Mouse (Mus musculus) liver, adult 2 months (tissue): ENCODE measurements at regions not wholly inside any gene's neighbourhood (a gene's known extent, or its start where the extent isn't known, plus 50 kb on each side); places are given as distances from the start of the nearest gene placed in this dataset.

Experiments used
- DNase-seq: peaks from one replicate; pipeline ENCODE4 v3.0.0-alpha.2; 2011; ENCODE audit warnings: low read depth, low spot score; ENCODE audit errors: extremely low read depth
- H3K27ac ChIP-seq: fragments of 200-500 bp; replicated peaks from 2 replicates; pipeline ENCODE4 v1.5.1; 2012; ENCODE audit warnings: low read depth, mild to moderate bottlenecking, control low read depth, inconsistent platforms, low read length; ENCODE audit not compliant: insufficient read depth
- H3K27me3 ChIP-seq: fragments of 200-500 bp; 2 replicates; pipeline ENCODE4 v1.6.1; 2012; ENCODE audit warnings: mild to moderate bottlenecking, moderate library complexity, low read length, inconsistent platforms; ENCODE audit not compliant: control insufficient read depth, insufficient read depth
- H3K36me3 ChIP-seq: fragments of 200-500 bp; 2 replicates; pipeline ENCODE4 v1.6.1; 2012; ENCODE audit warnings: low read length, inconsistent platforms; ENCODE audit not compliant: control insufficient read depth, insufficient read depth
- H3K4me1 ChIP-seq: fragments of 200-500 bp; 2 replicates; pipeline ENCODE4 v1.6.1; 2011; ENCODE audit warnings: low read length; ENCODE audit not compliant: control insufficient read depth, insufficient read depth
- H3K4me3 ChIP-seq: fragments of 200-500 bp; 2 replicates; pipeline ENCODE4 v1.5.1; 2011; ENCODE audit warnings: low read depth, mild to moderate bottlenecking, control low read depth, low read length, moderate library complexity; ENCODE audit not compliant: insufficient read depth
- H3K79me2 ChIP-seq: fragments of 200-500 bp; 2 replicates; pipeline ENCODE4 v1.6.1; 2012; ENCODE audit warnings: inconsistent platforms, mild to moderate bottlenecking, low read length, moderate library complexity; ENCODE audit not compliant: control insufficient read depth, insufficient read depth
- H3K9ac ChIP-seq: fragments of 200-500 bp; 2 replicates; pipeline ENCODE4 v1.6.1; 2012; ENCODE audit warnings: low read depth, mild to moderate bottlenecking, control low read depth, inconsistent platforms, low read length
- CTCF ChIP-seq: fragments of 200-500 bp; IDR thresholded peaks from 2 replicates; pipeline ENCODE4 v1.5.1; 2011; ENCODE audit warnings: low read depth, low read length, control low read depth
- POLR2A ChIP-seq: fragments of 200-500 bp; IDR thresholded peaks from 2 replicates; pipeline ENCODE4 v1.6.1; 2011; ENCODE audit warnings: low read length, control low read depth; ENCODE audit not compliant: insufficient read depth; ENCODE audit errors: extremely low read depth
- WGBS: fragments of 180-500 bp; shearing (Covaris S2); methylation state at CpG from one replicate; pipeline ENCODE4 v1.1.7; 2018; 5-methylcytosine and 5-hydroxymethylcytosine counted together

DNA sequence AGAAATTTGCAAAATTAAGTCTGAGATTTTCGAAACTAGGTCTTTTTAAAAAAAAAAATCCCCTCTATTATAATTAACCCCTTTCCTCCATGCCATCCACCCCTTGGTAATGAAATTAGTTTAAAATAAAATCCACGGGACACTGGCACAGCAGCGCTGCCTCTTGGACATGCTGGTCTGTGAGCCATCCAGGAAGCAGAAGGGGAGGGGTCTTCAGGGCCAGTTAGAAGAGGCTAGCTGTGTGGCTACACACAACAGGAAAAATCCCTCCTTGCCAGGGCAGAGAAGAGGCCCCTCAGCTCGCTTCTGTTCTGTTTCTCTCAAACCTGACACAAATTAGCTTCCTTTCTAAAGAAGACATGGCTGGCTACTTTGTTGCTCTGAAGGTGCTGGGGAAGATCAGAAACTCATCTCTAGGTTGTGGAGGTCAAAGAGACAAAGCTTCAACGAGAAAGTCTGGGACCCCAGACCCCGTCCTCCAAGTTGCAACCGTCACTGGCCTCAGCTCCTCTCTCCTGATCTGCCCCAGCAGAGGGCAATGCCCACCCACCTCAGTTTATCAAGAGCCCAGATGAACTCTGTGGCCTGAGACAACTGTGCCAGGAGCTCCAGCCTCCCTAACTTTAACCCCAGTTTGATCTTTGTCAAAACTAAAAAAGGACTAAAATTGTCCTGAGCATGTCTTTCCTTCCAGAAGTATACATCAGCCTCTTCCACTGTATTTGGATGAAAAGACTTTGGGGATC lies 85.0 kb upstream of the Lgalsl start:
- Histone ChIP-seq H3K4me1 (peaks cover 4% of the 10 kb centered on the region), H3K36me3 (no peaks in the 10 kb centered on the region), H3K27ac (peak overlapping the region; percentile 28; the same call in 1 of the 2 replicates), H3K27me3 (no peaks in the 10 kb centered on the region), H3K9ac (no peak overlapping the region), H3K4me3 (no peak overlapping the region), H3K79me2 (no peaks in the 10 kb centered on the region)
- DNase-seq, result peak; percentile 14
- TF ChIP-seq POLR2A, result no peak
- peak; percentile 62 for TF ChIP-seq CTCF
- 55% methylated on average over 7 of the region's 7 CpGs for WGBS

DNA sequence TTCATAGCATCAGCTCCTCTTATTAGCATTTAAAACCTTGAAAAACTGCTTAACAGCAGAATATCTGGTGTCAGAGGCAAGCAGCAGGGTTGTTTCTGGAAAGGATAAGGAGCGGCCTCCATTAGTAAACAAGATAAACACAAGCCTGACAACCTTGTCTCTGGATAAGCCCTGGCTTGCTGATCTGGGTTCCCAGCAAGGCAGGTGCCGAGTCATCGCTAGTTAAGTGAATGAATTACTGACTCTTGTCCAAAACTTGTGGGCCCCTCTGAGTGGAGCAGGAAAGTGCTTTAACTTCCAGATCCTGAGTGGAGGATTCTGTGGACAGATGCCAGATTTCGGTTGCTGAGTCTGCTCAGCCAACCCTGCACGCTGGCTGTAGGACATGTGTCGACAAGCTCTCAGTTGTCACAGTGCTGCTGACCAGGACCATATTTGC lies 85.6 kb upstream of the Lgalsl start:
- peak overlapping the region; percentile 7; the same call in 1 of the 2 replicates for H3K27ac ChIP-seq
- H3K4me3 ChIP-seq, result no peak overlapping the region
- WGBS, result 55% methylated on average over 6 of the region's 6 CpGs
- TF ChIP-seq POLR2A (no peak), CTCF (no peak)
- no peaks in the 10 kb centered on the region for H3K36me3 ChIP-seq
- no peaks in the 10 kb centered on the region for H3K79me2 ChIP-seq
- H3K9ac ChIP-seq, result no peak overlapping the region
- H3K4me1 ChIP-seq, result peaks cover 4% of the 10 kb centered on the region
- no peaks in the 10 kb centered on the region for H3K27me3 ChIP-seq
- peak; percentile 17 for DNase-seq

DNA sequence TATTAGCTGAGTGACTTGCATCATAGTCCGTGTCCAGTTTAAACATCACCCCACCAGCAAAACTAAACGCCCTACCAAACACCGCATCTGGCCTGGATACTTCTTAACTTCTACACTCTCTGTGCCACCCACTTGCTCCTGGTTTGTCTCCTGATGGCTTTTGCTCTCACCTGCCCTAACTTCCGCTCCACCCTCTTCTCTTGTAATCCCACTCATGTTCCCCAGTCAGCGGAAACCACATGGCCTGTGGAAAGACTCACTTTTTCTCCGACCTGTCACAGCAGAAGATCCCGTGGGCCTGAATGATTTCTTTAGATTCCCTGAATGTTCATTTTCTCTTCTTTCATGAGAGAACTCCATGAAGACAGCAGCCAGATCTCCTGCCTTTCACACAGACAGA lies 86.1 kb upstream of the Lgalsl start:
- DNase-seq, result no peak
- 79% methylated on average over 7 of the region's 7 CpGs for WGBS
- Histone ChIP-seq H3K27me3 (no peaks in the 10 kb centered on the region), H3K27ac (peak overlapping the region; percentile 7; the same call in 1 of the 2 replicates), H3K4me1 (peaks cover 4% of the 10 kb centered on the region), H3K9ac (no peak overlapping the region), H3K4me3 (no peak overlapping the region), H3K79me2 (no peaks in the 10 kb centered on the region), H3K36me3 (no peaks in the 10 kb centered on the region)
- TF ChIP-seq CTCF (no peak), POLR2A (no peak)

DNA sequence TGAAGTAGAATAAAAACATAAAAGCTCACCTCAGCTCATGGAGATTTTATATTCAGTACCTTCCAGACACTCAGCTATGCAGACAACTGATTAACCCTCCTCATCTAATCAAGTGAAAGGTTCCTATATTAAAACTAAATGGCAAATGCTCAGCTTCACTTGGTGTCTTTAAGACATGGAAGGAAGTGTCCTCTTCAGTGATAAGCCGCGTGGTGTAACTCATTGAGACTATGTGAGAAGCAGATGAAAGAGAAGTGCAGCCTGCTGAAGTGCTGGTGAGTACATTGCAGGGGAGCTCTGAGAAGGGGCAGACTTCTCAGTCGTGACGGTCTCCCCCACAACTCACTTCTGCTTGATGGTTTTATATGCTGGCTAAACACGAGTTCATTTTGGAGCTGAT lies 86.6 kb upstream of the Lgalsl start:
- Histone ChIP-seq H3K9ac (no peak overlapping the region), H3K36me3 (no peaks in the 10 kb centered on the region), H3K27ac (no peak overlapping the region), H3K79me2 (no peaks in the 10 kb centered on the region), H3K4me3 (no peak overlapping the region), H3K27me3 (no peaks in the 10 kb centered on the region), H3K4me1 (peaks cover 4% of the 10 kb centered on the region)
- TF ChIP-seq POLR2A, result no peak
- TF ChIP-seq CTCF, result no peak
- 76% methylated on average over 5 of the region's 5 CpGs for WGBS
- no peak for DNase-seq

DNA sequence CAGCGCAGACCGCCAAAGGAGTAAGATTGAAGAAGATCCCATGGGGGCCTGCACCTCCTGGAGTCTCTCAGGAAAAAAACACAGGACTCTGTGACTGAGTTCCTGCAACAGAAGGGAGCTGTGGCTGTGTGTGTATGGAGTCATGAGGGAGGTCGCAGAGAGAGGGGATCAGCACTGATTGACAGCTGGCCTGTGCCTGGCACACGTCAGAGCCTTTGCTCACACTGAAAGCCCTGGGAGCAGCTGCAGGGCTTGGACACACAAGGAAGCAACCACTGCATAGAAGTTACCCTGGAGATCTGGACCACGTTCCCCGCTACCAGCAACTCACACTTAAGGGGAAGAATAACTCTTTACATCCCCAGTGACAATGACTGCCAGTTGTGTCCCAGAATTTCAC lies 92.3 kb upstream of the Lgalsl start:
- no peaks in the 10 kb centered on the region for H3K27me3 ChIP-seq
- H3K27ac ChIP-seq, result no peak overlapping the region
- no peak overlapping the region for H3K4me3 ChIP-seq
- TF ChIP-seq CTCF (no peak), POLR2A (no peak)
- 91% methylated on average over 6 of the region's 6 CpGs for WGBS
- no peaks in the 10 kb centered on the region for H3K4me1 ChIP-seq
- no peaks in the 10 kb centered on the region for H3K36me3 ChIP-seq
- no peak overlapping the region for H3K9ac ChIP-seq
- no peak for DNase-seq
- H3K79me2 ChIP-seq, result no peaks in the 10 kb centered on the region

DNA sequence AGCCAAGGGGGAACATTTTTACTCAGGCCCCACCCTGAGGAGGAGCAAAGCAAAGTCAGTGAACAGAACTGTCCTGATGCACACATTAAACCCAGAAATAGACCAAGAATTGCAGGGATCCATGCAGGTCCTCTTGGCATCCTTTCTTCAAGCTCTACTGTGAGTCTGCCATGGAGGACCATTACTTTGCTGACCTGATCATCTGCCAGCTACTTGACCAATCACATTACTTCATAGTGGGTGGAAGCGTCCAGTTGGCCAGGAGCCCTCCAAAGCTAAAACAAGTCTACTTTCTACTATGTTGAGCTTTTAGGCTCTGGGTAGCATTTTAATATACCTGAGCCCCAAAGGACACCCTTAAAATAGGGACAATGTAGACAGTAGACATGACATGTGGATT lies 98.6 kb upstream of the Lgalsl start:
- DNase-seq, result no peak
- Histone ChIP-seq H3K27ac (no peak overlapping the region), H3K4me3 (no peak overlapping the region), H3K79me2 (no peaks in the 10 kb centered on the region), H3K27me3 (no peaks in the 10 kb centered on the region), H3K9ac (no peak overlapping the region), H3K36me3 (no peaks in the 10 kb centered on the region), H3K4me1 (no peaks in the 10 kb centered on the region)
- 82% methylated on average over 1 of the region's 1 CpGs for WGBS
- TF ChIP-seq CTCF (no peak), POLR2A (no peak)
